Mouse (Mus musculus): ENCODE measurements at regions not wholly inside any gene's neighbourhood (a gene's known extent, or its start where the extent isn't known, plus 50 kb on each side); places are given as distances from the start of the nearest gene placed in this dataset.

- H3K9ac ChIP-seq (ENCODE audit: low read depth, low read length), result no peak overlapping the region
- no peaks in the 10 kb centered on the region for H3K9me3 ChIP-seq (replicated peaks; ENCODE audit: control insufficient read depth, low read length)
- no peaks in the 10 kb centered on the region for H3K4me1 ChIP-seq (ENCODE audit: control insufficient read depth, low read depth, low read length)
- WGBS (ENCODE audit: insufficient replicate concordance), result 55% methylated on average over 8 of the region's 8 CpGs
- no peak overlapping the region for H3K4me3 ChIP-seq (ENCODE audit: low read depth, low read length)
- no peak overlapping the region for H3K4me2 ChIP-seq (ENCODE audit: low read depth, low read length)
- no peak overlapping the region for H3K27ac ChIP-seq (ENCODE audit: low read length)
- no peaks in the 10 kb centered on the region for H3K36me3 ChIP-seq (ENCODE audit: control insufficient read depth, insufficient read depth)
- no peaks in the 10 kb centered on the region for H3K27me3 ChIP-seq (ENCODE audit: control insufficient read depth, insufficient read depth, low read depth, low read length)
- ATAC-seq (ENCODE audit: low read depth), result no peak
Measured at GRCm38 (mm10) chr1:183600466-183600865, 182.5 kb downstream of the Hhipl2 start.

DNA sequence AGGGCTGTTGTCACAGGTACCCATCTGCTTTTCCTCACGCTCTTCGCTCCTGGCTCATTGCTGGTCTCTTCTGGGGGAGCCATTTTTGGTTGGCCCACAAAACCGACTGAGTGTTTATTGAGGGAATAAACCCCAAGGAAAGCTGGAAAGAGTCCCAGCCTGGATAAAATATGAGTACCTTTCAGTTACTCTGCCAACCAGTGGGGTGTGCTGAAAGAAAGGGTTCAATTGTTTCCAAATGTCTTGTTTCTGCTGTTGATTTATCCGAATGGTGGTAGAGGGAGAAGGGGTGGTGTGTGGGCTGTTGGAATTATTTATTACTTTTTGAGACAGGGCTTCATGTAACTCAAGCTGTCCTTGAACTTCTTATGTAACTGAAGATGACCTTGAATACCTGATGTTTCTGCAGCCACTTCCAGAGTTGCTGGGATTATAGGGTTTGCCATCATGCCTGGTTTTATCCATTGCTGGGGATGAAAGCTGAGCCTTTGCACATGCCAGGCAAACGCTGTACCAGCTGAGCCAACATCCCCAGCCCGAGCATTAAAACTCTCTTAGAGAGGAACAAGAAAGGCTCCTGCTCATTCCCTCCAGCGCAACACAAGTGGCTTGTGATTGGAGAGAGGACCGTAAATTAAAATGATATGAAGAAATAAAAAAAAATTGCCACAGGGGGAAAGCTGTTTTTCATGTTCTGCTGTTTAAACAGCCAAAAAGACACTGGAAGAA, 194.1 kb downstream of the Hhipl2 start:
- no peak overlapping the region for H3K4me2 ChIP-seq (ENCODE audit: low read depth, low read length)
- H3K4me1 ChIP-seq (ENCODE audit: control insufficient read depth, low read depth, low read length), result no peaks in the 10 kb centered on the region
- H3K27me3 ChIP-seq (ENCODE audit: control insufficient read depth, insufficient read depth, low read depth, low read length), result no peaks in the 10 kb centered on the region
- H3K9ac ChIP-seq (ENCODE audit: low read depth, low read length), result no peak overlapping the region
- ATAC-seq (ENCODE audit: low read depth), result no peak
- H3K4me3 ChIP-seq (ENCODE audit: low read depth, low read length), result no peak overlapping the region
- H3K27ac ChIP-seq (ENCODE audit: low read length), result no peak overlapping the region
- H3K9me3 ChIP-seq (replicated peaks; ENCODE audit: control insufficient read depth, low read length), result no peaks in the 10 kb centered on the region
- 70% methylated on average over 8 of the region's 8 CpGs for whole genome bisulfite sequencing (ENCODE audit: insufficient replicate concordance)
- no peaks in the 10 kb centered on the region for H3K36me3 ChIP-seq (ENCODE audit: control insufficient read depth, insufficient read depth)

DNA sequence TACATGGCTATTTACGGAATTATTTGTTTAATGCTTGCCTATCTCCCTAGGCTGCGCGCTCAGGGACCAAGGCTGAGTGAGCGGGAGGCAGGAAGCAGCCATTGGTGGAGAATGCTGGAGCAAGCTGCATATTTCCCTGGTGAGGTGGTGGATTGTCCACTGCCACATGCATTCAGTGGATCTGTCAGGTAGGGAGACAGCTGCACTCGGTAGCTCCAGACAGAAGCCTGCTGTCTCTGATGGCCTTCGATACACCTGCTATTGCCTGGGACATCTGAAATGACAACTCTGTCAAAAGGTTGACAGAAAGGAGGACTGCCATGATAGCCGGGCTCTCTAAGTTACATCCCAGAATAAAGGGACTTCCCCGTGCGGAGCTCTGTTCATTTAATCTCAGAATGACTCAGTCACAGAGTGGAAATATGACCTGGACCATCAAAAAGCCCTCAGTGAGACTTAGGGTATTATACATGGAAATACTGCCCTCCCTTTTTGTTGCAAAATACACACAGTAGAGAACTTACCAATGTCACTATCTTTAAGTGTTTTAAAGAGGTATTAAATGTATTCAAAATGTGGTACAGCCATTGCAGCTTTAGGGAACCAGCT, 201.5 kb downstream of the Hhipl2 start:
- WGBS (ENCODE audit: insufficient replicate concordance), result 69% methylated on average over 9 of the region's 9 CpGs
- H3K27me3 ChIP-seq (ENCODE audit: control insufficient read depth, insufficient read depth, low read depth, low read length), result no peaks in the 10 kb centered on the region
- no peak overlapping the region for H3K9ac ChIP-seq (ENCODE audit: low read depth, low read length)
- no peaks in the 10 kb centered on the region for H3K9me3 ChIP-seq (replicated peaks; ENCODE audit: control insufficient read depth, low read length)
- ATAC-seq (ENCODE audit: low read depth), result no peak
- H3K36me3 ChIP-seq (ENCODE audit: control insufficient read depth, insufficient read depth), result no peaks in the 10 kb centered on the region
- no peak overlapping the region for H3K4me2 ChIP-seq (ENCODE audit: low read depth, low read length)
- no peak overlapping the region for H3K4me3 ChIP-seq (ENCODE audit: low read depth, low read length)
- no peaks in the 10 kb centered on the region for H3K4me1 ChIP-seq (ENCODE audit: control insufficient read depth, low read depth, low read length)
- H3K27ac ChIP-seq (ENCODE audit: low read length), result no peak overlapping the region

- no peaks in the 10 kb centered on the region for H3K36me3 ChIP-seq (ENCODE audit: control insufficient read depth, insufficient read depth)
- H3K27me3 ChIP-seq (ENCODE audit: control insufficient read depth, insufficient read depth, low read depth, low read length), result no peaks in the 10 kb centered on the region
- H3K9ac ChIP-seq (ENCODE audit: low read depth, low read length), result no peak overlapping the region
- no peaks in the 10 kb centered on the region for H3K9me3 ChIP-seq (replicated peaks; ENCODE audit: control insufficient read depth, low read length)
- no peak overlapping the region for H3K4me3 ChIP-seq (ENCODE audit: low read depth, low read length)
- no peak for ATAC-seq (ENCODE audit: low read depth)
- no peak overlapping the region for H3K27ac ChIP-seq (ENCODE audit: low read length)
- no peaks in the 10 kb centered on the region for H3K4me1 ChIP-seq (ENCODE audit: control insufficient read depth, low read depth, low read length)
- WGBS (ENCODE audit: insufficient replicate concordance), result 69% methylated on average over 4 of the region's 4 CpGs
- no peak overlapping the region for H3K4me2 ChIP-seq (ENCODE audit: low read depth, low read length)
Measured at GRCm38 (mm10) chr1:183622341-183622740, 204.3 kb downstream of the Hhipl2 start.

GRCm38 (mm10) chr1:183624266-183624665, 206.3 kb downstream of the Hhipl2 start:
- H3K9ac ChIP-seq (ENCODE audit: low read depth, low read length), result no peak overlapping the region
- no peaks in the 10 kb centered on the region for H3K27me3 ChIP-seq (ENCODE audit: control insufficient read depth, insufficient read depth, low read depth, low read length)
- no peaks in the 10 kb centered on the region for H3K4me1 ChIP-seq (ENCODE audit: control insufficient read depth, low read depth, low read length)
- no peaks in the 10 kb centered on the region for H3K9me3 ChIP-seq (replicated peaks; ENCODE audit: control insufficient read depth, low read length)
- no peaks in the 10 kb centered on the region for H3K36me3 ChIP-seq (ENCODE audit: control insufficient read depth, insufficient read depth)
- WGBS (ENCODE audit: insufficient replicate concordance), result 29% methylated on average over 1 of the region's 1 CpGs
- H3K4me3 ChIP-seq (ENCODE audit: low read depth, low read length), result no peak overlapping the region
- H3K27ac ChIP-seq (ENCODE audit: low read length), result no peak overlapping the region
- H3K4me2 ChIP-seq (ENCODE audit: low read depth, low read length), result no peak overlapping the region
- no peak for ATAC-seq (ENCODE audit: low read depth)

GRCm38 (mm10) chr1:183633810-183634209, 215.8 kb downstream of the Hhipl2 start:
- no peak overlapping the region for H3K4me3 ChIP-seq (ENCODE audit: low read depth, low read length)
- H3K4me1 ChIP-seq (ENCODE audit: control insufficient read depth, low read depth, low read length), result no peaks in the 10 kb centered on the region
- no peak overlapping the region for H3K27ac ChIP-seq (ENCODE audit: low read length)
- H3K27me3 ChIP-seq (ENCODE audit: control insufficient read depth, insufficient read depth, low read depth, low read length), result no peaks in the 10 kb centered on the region
- H3K9ac ChIP-seq (ENCODE audit: low read depth, low read length), result no peak overlapping the region
- H3K4me2 ChIP-seq (ENCODE audit: low read depth, low read length), result no peak overlapping the region
- WGBS (ENCODE audit: insufficient replicate concordance), result 63% methylated on average over 6 of the region's 6 CpGs
- no peak for ATAC-seq (ENCODE audit: low read depth)
- H3K36me3 ChIP-seq (ENCODE audit: control insufficient read depth, insufficient read depth), result no peaks in the 10 kb centered on the region
- no peaks in the 10 kb centered on the region for H3K9me3 ChIP-seq (replicated peaks; ENCODE audit: control insufficient read depth, low read length)

DNA sequence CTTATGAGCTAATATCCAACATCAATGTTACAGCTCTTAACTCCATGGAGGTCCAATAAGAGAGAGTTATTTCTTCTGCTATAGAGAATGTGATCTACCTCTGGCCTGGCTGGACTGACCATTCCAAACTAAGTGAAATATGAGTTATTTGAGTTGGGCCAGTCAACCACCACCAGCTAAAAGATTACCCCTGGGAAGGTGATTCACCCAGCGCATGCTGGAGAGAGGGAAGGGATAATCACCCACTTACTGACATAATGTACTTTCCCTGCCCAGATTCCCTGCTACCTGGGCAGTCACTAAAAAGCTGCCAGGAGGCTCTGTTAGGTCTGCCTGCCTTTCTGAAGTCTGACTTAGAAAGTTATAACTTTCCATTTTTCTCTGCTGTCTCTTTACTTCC, 216.8 kb downstream of the Hhipl2 start:
- no peaks in the 10 kb centered on the region for H3K4me1 ChIP-seq (ENCODE audit: control insufficient read depth, low read depth, low read length)
- no peaks in the 10 kb centered on the region for H3K27me3 ChIP-seq (ENCODE audit: control insufficient read depth, insufficient read depth, low read depth, low read length)
- 84% methylated on average over 1 of the region's 1 CpGs for WGBS (ENCODE audit: insufficient replicate concordance)
- H3K4me3 ChIP-seq (ENCODE audit: low read depth, low read length), result no peak overlapping the region
- no peak overlapping the region for H3K27ac ChIP-seq (ENCODE audit: low read length)
- no peaks in the 10 kb centered on the region for H3K36me3 ChIP-seq (ENCODE audit: control insufficient read depth, insufficient read depth)
- no peaks in the 10 kb centered on the region for H3K9me3 ChIP-seq (replicated peaks; ENCODE audit: control insufficient read depth, low read length)
- no peak overlapping the region for H3K4me2 ChIP-seq (ENCODE audit: low read depth, low read length)
- no peak overlapping the region for H3K9ac ChIP-seq (ENCODE audit: low read depth, low read length)
- ATAC-seq (ENCODE audit: low read depth), result no peak

DNA sequence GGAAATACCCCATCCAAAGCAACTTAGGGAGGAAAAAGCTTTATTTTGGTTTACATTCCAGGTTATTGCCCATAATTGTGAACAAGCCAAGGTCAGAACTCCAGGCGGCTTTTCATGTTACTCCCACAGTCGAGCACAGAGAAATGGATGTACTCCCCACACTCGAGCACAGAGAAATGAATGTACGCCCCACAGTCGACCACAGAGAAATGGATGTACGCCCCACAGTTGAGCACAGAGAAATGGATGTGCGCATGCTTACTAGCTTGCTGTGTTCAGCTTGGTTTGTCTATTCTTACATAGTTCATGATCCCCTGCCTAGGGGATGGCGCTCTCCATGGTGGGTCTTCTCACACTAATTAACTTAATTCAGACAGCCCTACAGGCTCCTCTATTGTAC, 219.2 kb downstream of the Hhipl2 start:
- ATAC-seq (ENCODE audit: low read depth), result no peak
- Histone ChIP-seq H3K4me2 (ENCODE audit: low read depth, low read length) (no peak overlapping the region), H3K4me3 (ENCODE audit: low read depth, low read length) (no peak overlapping the region), H3K9me3 (replicated peaks; ENCODE audit: control insufficient read depth, low read length) (no peaks in the 10 kb centered on the region), H3K36me3 (ENCODE audit: control insufficient read depth, insufficient read depth) (no peaks in the 10 kb centered on the region), H3K9ac (ENCODE audit: low read depth, low read length) (no peak overlapping the region), H3K27ac (ENCODE audit: low read length) (no peak overlapping the region), H3K4me1 (ENCODE audit: control insufficient read depth, low read depth, low read length) (no peaks in the 10 kb centered on the region), H3K27me3 (ENCODE audit: control insufficient read depth, insufficient read depth, low read depth, low read length) (no peaks in the 10 kb centered on the region)
- WGBS (ENCODE audit: insufficient replicate concordance), result 69% methylated on average over 8 of the region's 8 CpGs

DNA sequence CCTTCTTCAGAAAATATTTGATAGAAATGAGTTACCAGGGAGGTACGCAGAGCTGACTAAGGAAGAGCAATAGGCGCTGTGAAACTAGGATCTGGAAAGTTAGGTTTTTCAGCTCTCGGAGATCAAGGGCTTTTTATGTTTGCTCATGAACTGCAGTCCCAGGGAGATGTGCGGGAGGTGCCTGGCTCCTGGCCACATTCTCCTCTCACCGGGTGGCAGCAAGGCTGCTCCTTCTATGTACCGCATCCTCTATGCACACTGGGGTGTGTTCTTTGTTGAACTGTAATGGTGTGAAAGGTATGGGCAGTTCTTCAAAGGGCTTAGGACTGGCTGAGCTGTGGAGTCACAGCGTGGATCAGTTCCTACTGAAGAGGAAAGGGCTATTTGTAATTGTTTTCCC, 221.3 kb downstream of the Hhipl2 start:
- ATAC-seq (ENCODE audit: low read depth), result no peak
- no peak overlapping the region for H3K27ac ChIP-seq (ENCODE audit: low read length)
- H3K36me3 ChIP-seq (ENCODE audit: control insufficient read depth, insufficient read depth), result no peaks in the 10 kb centered on the region
- no peaks in the 10 kb centered on the region for H3K4me1 ChIP-seq (ENCODE audit: control insufficient read depth, low read depth, low read length)
- H3K4me3 ChIP-seq (ENCODE audit: low read depth, low read length), result no peak overlapping the region
- no peaks in the 10 kb centered on the region for H3K27me3 ChIP-seq (ENCODE audit: control insufficient read depth, insufficient read depth, low read depth, low read length)
- WGBS (ENCODE audit: insufficient replicate concordance), result 44% methylated on average over 7 of the region's 7 CpGs
- no peak overlapping the region for H3K9ac ChIP-seq (ENCODE audit: low read depth, low read length)
- no peaks in the 10 kb centered on the region for H3K9me3 ChIP-seq (replicated peaks; ENCODE audit: control insufficient read depth, low read length)
- no peak overlapping the region for H3K4me2 ChIP-seq (ENCODE audit: low read depth, low read length)

All from liver, embryonic 16.5 days (tissue).